Mouse (Mus musculus) cerebellum, postnatal 10 days (tissue): ENCODE measurements around the gene Lrrc45.
"Not testable (repeated sequence)": the region's sequence is repeated elsewhere in the genome, so short reads cannot be mapped to it uniquely, and the experiment has no call there.

Experiments used
- DNase-seq, 2 experiments: peaks; one replicate each; pipeline ENCODE4 v3.0.0; 2021; ENCODE audit warnings: mixed read lengths in 2 of 2

Gene Lrrc45

DNA sequence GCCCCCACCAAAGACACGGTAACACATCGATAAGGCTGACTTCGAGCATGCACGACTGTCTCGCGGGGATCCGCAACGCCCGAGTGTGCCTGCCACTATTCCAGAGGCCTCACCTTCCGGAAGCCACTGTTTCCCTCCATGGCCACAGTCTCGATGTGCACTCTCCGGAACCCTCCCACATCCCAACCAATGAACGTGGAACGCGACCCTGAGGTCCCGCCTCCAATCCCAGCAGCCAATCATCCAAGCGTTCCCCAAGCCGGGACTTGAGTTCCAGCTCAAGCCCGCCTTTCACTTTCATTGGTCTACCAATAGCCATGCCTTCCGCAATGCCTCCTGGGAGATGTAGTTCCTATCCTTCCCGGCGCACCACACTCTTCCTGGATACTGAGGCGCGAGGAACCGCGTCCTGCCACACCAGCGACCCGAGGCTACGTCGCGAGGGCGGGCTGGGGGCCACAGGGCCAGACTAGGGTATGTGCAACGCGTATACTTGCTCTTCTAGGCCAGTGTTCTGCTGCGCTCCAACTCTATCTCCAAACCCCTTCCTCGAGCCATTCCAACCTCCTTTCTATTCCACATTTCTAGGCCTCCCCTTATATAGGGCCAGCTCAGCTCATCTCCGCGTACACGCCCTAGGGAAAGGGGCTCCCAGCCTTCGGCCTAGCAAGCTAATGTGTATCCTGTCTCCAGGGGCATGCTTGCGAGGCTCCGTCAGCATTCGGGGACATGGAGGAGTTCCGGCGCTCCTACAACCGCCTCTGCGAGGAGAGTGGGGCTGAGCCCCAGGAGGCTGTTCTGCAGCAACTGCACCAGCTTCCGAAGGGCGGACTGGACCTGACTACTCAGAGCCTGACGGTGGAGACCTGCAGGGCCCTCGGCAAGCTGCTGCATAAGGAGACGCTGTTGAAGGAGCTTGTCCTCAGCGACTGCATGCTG lies at the start of gene Lrrc45, which contains the start of gene Cenpx:
Gene Lrrc45, plus strand, starts transcription at position 346 of the 939 bp plus-strand sequence.
Gene Cenpx, minus strand, starts transcription at position 159 of the 939 bp plus-strand sequence.
- peak; percentile 97 to 98 for DNase-seq

DNA sequence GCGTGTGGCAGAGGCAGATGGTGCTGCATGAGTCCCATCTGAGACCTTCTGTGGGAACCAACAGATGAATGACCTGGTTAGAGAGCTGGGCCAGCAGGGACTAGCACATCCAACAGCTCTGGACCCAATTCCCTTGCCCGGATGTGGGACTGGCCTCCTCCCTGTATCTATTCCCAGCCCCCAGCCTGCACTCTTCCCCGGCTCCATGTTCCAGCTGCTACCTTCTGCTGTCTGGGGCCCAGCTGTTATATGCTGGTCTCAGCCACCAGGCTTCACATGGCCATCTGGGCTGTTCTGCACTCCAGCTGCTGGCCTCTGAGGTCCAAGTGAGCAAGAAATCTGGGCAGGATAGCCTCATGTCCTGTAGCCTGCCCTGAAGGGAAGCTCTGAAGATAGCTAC lies 48.3 kb upstream of the Lrrc45 start:
- DNase-seq, result peak in 1 of 2 experiments; percentile 20

DNA sequence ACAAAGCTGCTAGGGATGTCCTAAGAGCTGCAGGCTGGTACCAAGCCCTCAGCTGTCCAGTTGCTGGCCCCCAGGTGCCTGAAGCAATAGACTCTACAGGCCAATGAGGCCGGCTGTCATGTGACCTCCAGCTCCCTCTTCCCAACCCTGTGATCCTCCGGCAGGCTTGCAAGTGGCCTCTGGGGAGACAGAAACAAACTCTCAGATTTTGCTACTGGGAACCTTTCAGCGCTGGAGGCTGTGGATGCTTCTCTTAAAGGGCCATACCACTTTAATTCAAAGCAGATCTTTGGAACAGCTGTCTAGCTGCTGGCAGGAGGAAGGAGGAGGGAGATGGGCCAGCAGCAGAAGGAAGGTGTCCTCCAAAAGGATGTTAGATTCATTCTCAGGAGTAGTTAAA lies 47.1 kb upstream of the Lrrc45 start:
- DNase-seq, result no peak

DNA sequence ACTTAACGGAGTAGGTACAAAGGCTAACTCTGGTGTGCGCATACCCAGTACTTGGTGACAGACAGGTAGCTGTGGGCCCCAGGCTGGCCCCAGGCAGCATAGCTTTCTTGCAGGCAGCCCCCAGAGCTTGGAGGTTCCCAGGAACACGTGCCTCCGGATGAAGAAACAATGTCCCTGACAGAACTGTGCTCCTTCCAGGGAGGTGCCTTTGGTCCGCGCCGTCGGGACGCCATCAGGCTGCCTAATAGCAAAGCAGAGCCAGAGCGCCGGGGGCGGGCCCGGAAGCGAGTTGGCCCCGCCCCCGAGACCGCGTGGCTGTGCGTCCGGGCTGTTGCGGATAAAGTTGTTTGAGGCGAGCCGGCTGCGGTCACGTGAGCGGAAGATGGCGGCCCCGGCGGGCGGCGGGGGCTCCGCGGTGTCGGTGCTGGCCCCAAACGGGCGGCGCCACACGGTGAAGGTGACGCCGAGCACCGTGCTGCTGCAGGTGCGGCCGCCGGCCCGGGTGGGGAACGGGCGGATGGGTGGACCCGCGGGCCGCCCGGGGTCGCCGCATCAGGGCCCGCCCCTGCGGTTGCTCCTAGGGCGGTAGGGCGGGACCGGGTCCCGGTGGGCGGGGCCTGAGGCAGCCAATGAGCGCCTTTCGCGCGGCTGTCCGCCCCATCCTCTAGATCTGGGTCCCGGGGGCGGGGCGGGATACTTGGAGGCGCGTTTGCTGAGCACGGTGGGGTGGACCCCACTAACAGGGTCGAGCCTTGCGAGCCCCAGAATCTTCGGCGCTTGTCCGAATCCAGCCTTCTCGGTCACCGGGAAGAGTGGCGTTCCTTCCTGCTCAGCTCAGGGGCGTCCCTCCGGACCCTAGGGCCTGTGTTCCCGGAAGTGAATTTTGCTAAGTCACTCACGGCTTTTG lies 40.8 kb upstream of the Lrrc45 start, which contains the start of gene Aspscr1:
Gene Aspscr1, plus strand, starts transcription at position 287 of the 907 bp plus-strand sequence.
- peak; percentile 98 for DNase-seq

DNA sequence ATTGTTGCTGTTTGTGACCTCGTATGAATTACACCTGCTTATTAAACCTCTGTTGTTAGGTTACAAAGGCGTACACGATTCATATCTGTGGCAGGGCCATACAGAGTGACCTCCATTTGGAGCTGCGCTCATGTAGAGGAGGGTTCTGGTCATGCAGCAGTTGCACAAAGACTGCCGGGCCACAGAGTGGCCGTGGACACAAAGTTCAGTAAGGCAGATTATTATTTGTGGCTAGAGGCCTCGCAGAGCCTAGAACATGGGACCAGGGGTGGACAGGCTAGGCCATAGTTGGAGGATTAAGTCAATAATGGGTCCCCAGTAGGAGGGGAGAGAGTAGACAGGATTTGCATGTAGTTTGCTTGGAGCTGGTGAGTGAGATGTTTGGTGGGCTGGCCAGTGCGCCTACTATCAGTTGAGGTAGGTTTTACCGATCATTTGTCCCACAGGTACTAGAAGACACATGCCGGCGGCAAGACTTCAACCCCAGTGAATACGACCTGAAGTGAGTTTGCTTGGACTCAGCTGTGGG lies 40.1 kb upstream of the Lrrc45 start:
- DNase-seq, result no peak

DNA sequence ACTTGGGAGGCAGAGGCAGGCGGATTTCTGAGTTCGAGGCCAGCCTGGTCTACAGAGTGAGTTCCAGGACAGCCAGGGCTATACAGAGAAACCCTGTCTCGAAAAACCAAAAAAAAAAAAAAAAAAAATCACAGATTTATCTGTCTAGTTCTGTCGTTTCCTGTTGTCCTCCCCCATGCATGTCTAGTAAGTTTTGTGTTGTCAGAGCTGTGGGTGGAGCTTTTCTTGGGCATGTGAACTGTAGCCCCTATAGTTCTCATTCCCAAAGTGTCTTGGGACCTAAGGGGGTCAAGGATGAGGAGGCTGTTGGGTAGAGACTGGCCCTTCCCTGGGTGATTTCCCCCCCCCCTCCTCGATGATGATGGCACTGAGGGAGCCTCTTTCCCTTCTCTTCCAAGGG lies 37.9 kb upstream of the Lrrc45 start:
- not testable (repeated sequence) for DNase-seq

DNA sequence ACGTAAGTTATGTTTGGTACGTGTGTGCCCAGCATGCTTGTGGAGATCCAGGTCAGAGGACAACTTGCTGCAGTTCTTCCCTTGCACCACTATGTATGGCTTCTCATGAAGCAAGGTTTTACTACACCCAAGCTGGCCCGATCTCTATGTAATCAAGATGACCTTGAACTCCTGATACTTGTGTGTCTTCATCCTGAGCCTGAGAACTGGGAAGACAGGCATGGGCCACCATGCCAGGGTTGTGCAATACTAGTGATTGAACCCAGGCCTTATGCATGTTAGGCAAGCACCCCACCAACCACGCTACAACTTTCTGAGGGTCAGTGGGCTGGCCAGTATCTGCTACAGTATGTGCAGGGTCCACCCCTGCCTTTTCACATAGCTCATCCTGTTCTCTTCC lies 36.8 kb upstream of the Lrrc45 start:
- no peak for DNase-seq

DNA sequence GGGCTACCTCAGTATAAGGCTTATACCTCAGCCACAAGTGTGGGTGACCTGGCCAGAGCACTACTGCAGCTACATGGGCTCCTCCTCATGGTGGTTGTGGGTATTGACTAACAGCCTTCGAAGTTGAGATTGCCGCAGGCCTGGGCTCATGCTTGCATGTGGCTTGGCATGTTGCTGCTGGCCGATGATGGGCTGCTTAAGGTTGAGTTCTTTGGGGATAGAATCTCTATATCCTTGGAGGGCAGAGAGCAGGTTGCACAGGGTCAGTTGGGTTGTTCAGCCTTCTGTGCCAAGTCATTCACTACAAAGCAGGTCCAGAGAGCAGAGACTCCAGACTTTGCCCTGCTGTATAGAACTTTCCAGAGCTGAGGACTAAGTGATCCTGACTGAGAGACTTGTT lies 33.8 kb upstream of the Lrrc45 start:
- DNase-seq, result peak; percentile 33 to 42

DNA sequence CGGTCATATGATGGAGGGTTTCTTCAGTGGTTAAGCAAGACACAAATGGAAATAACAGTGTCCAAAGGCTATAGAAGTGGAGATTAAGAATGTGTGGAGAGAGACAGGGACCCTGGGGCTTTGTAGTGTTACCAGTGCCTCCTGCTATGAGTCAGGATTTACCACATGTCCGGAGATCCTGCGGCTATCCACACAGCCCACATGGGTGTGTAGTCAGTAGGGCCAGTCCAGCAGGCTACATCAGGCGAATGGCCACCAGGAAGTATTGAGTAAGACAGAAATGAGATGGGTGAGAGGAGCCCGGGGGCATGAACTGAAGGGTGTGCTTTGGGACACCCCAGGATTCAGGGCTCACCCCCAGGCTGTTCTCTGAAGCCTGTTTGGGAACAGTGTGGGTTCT lies 31.0 kb upstream of the Lrrc45 start:
- no peak for DNase-seq

DNA sequence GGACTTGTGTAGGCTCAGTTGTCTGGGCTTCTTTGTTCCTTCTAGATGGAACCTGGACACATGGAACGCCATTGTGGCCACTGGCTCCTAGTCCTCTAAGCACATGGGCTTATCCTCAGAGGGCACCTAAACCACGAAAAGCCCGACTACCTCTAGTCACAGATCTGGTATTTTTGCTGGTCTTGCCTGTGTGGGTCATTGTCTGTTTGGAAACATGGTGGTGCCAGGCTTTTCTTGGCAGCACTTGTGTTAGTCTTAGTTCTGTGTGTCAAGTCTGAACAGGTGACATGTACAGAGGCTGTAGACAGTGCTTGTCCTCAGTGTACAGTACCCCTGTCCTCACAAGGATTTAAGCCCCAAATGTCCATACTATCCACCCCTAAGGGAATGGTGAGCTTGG lies 30.2 kb upstream of the Lrrc45 start:
- DNase-seq, result no peak

DNA sequence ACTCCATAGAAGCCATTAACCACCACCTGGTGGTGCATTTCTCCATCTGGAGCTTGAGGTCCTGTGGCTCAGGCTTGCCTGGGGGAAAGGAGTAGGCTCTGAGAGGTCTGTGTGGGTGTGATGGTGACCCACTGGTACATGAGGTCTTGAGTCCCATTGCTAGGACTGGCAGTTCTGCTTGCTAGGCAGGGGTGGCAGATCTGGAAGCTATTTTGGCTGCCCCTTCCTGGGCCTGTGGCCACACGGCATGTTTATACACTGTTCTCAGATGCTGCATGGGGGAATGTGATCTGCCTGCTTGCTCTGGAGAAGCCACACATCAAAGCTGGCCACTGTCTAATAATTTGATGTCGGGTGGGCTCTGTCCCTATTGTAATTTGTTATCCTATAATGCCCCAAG lies 29.6 kb upstream of the Lrrc45 start:
- no peak for DNase-seq

DNA sequence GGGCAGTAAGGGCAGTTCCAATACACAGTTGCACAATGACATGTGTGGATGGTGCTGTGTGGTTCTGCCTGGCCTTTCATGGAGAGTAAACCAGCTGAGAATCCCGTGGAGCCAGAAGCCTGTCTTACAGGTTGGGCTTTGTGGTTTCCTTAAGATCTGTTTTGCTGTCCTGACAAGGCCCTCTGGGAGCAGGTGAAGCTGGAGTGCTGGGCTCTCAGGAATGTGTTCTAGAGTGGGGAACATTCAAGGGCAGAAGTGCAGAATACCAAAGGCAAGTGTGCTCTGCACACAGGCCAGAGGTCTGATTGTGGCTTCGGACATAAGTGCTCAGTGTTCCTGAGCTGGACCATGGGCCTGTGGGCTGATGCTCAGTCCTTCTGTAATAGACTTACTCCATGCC lies 29.1 kb upstream of the Lrrc45 start:
- no peak for DNase-seq

DNA sequence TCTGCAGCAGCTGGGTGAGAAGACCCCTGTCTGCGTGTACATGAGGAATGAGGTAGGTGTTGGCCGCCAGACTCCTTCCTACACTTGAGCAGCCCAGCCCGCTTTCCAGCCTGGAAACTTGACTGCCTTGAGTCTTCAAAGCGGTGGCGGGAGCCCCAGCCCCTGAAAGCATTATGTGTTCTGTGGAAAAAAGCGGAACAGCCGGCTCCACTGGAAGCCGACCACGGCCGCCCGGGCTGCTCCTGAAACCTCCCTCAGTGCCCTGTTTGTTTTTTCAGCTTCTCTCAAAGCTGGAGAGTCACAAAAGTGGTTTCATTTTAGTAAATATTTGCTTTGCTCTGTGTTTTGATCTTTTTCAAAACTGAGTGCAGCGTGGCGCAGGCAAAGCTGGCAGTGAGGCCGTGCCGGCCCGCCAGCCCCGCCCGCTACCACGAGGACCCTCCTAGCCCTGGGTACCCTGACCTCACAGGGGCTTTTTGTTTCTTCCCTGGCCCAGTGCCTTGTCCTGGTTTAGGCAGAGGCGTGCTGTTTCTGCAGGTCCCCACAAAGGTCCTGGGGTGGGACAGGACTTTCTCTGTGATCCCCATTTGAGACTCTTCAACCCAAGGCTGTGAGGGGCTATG lies 27.0 kb upstream of the Lrrc45 start:
- no peak for DNase-seq

DNA sequence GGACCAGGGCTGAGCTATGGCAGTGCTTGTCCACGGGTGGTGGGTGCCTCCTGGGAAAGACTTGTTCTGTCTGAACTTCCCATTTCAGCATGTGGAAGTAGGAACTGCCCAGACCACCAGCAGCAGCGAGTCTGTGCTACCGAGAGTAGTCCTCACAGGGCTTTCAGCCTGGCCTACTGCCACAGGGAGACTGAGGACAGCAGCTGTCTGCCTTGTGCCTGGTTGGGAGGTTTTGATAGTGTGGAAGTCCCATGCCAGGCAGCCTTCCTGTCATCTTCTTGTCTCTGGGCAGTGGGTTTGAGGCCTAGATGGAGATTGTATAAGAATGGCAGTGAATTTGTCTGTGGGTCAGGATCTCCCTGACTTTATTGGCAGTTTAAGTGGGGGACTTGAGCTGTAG lies 24.4 kb upstream of the Lrrc45 start:
- DNase-seq, result no peak

DNA sequence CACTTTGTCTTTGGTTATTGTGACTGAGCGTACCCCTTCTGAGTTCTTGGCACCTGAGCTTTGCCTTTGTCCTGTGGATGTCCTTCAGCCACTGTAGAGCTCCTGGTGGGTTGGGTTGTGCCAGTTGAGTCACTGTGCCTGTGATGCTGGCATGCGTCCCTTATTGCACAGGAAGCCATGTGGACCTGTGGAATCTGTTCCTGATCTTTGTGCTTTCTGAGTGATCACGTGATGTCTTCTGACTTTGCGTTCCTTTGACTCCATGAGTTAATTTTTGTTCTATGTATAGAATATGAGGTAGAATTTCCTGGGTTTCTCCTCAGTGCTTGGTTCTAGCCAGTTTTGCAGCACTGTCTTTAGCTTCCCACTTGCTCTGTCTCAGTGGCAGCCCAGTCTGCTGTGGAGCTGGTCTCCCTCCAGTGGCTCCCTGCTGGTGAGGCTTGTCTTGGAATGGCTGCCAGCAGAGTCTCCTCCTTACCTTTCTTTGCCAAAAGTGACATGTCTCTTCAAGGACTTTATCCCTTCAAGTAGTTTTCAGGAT lies 21.2 kb upstream of the Lrrc45 start:
- peak in 1 of 2 experiments; percentile 49 for DNase-seq

DNA sequence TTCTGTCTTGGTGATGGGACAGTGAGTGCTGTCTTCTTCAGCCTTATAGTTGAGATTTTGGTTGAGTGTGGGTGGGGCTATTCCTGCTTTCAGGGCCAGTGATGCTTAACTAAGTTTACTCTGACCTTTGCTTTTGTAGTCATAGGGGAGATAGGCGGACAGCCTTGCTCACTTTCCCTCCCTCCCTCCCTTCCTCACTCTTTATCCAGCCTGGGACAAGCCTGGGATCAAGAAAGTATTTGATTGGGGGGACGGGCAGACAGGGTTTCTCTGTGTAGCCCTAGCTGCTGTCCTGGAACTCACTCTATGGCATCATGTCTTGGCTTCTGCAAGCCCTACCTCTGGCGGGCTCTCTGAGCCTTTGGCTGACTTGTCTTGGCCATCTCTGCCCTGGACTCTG lies 20.3 kb upstream of the Lrrc45 start:
- DNase-seq, result no peak

DNA sequence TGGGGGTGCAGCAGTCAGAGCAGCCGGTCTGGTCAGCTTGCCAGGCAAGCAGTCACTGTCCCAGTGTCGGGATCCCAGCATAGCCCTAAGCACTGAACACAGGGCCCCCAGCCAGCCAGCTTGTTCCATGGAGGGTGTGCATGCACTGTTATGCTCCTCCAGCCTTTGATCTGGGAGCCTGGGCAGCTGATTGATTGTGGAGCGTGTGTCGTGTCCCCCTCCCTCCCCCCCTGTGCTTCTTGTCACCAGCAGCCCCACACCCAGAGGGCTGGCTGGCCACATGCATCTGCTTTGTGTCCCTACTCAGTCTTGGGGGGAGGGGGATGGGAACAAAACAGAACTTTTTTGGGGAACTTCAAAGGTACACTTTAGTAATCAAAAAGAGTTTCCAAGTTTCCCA lies 18.5 kb upstream of the Lrrc45 start:
- DNase-seq, result peak; percentile 51 to 66

DNA sequence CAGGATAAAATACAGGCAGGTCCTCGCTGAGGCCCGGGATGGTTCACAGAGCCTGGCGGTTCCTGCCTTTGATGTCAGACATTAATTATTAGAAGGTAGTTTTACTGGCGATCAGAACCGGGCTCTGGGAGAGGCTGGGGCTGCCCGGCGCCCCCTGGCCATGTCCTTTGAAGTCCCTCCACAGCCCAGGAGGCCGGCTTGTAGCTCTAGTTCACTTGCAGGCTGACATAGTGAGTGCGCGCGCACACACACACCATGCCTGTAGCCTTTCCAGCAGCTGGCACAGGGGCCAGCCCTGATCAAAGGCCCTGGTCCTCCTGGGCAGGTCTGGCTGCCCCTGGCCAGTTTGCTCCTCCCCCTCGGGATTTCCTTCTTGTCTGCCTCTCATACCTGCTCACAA lies 18.1 kb upstream of the Lrrc45 start:
- no peak for DNase-seq

DNA sequence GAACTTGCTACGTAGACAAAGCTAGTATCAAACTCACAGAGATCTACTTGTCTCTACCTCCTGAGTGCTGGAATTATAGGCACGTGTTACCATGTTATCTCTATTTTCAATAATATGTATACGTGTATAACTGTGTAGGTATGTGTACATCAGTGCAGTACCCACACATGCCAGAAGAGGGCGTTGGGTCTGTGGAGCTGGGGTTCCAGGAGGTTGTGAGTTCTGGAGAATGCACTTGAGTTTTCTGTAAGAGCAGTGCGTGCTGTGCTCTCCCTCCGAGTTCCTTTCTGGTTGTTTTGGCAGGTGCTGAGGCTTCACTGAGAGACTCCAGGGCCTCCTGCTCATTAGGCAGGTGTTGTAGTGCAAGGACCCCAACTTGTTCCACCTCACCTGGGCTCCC lies 17.2 kb upstream of the Lrrc45 start:
- DNase-seq, result no peak

DNA sequence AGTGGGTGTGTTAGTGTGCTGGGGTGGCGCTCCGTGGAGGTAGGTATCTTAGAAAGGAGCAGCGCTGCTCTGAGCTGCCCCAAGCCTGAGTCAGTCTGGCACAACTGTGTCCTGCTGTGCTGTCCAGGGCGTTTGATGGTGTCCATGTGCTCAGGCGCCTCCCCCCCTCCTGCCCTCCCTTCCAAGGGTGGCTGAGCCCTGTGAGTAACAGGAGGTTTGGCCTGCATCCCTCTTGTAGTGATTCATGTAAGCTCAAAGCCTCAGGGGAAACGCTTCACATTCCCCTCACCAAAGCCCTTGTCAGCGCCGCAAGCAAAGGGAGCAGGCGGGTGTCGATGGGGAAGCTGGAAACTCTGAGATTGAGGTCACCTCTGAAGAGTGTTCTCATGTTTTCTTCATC lies 16.0 kb upstream of the Lrrc45 start:
- DNase-seq, result no peak

DNA sequence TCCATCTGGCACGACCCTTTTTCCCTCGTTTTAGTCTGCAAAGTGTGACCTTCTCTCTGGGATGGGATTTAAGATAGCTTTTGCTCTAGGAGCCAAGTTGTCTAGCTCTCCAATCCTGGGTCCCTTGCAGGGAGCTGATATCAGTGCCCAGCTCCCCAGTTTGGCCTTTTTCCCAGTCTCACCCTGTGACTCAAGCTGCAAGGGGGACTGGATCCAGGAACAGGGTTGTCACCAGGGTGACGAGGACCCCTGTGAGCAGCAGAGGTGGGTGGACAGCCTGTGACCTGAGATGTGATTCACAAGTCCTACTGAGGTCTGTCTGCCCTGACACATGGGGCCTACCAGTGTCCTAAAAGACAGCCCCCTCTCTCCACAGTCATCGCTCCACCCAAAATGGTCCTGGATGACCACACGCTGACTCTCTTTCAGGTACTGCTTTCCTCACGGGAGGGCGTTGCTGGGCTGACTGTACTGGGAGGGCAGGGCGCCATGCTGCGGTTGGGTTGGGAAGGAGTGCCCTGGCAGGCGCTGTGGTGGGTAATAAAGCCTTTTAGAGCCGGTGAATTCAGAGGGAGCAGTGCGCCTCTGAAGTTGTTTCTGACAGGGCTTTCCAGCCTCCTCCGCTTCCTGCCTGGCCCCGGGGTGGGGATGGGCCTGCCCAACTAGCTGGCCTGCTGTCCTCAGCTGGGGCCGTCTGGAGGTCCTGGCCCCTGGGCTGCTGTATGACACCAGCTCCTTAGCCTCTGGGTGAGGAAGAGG lies 9.8 kb upstream of the Lrrc45 start:
- peak in 1 of 2 experiments; percentile 43 for DNase-seq
